In the genomic region with DNA sequence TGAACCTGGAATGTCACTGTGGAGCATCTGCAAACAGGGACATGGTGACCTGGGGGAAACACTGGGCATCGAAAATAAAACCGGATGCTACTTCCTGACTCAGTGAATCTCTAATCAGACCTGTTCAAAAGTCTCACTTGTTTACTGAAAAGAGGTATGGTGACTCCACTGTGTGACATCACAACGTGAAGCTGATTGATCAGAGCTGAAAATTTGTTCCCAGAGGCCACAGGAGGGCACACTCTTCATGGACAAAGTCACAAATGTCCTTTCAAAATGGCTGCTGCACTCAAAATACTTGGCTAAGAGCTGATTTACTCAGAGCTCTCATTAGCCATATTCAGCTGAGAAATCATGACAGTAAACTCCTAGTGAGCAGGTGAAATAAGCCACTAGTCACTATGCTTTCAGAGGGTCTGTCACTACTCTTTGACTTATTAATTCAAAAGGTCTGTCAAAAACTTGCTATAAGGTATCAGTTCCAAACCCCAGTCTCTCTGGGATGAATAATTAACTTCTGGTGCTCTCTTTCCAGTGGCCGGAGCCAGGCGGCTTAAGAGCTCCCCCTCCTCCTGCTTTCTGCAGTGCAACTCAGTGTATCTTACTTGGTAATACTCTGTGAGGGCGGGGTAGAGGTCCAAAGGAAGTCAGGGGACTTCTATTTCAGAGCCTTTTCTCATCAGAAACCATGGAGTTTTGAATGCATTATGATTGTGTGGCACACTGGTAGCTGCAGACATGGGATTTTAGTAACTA, we compare ENCODE assay signal across 8 mouse cellular contexts. TPM values are rescaled to one million over a fixed set of nuclear protein-coding genes. Genes with fewer than 3 reads are reported as not detected.
DNase-seq lines count a peak whose midpoint lies in the region; ATAC-seq and TF ChIP-seq lines count a peak whose summit lies in the region.

No protein-coding gene starts in this region.

- no peaks in the 10 kb centered on the region; the same call in 1 of the 2 replicates for H3K4me1 ChIP-seq in cortical plate, adult 2 months (ENCODE audit: control insufficient read depth, insufficient read depth, low read length)
- peaks cover 5% of the 10 kb centered on the region; the same call in 1 of the 2 replicates for H3K4me1 ChIP-seq in intestine, embryonic 15.5 days (replicated peaks)
- H3K4me1 ChIP-seq in lung, postnatal 0 days (ENCODE audit: insufficient read depth, low read depth, low read length), result peaks cover 3% of the 10 kb centered on the region; the same call in 1 of the 2 replicates

- DNase-seq in adrenal gland, adult 2 months, result peak; percentile 61
- DNase-seq in adrenal gland, adult 8-10 months, result no peak
- peak; percentile 26 for DNase-seq in 3T3-L1 (ENCODE audit: low read depth, low spot score)
- peak; percentile 74 for DNase-seq in lung, postnatal 0 days (ENCODE audit: low spot score)
- DNase-seq in layer of hippocampus, adult 9-10 months (ENCODE audit: low spot score), result no peak
- no peak for DNase-seq in right cerebral cortex, postnatal 10 days (ENCODE audit: low spot score in 2 of 2)

- TF ChIP-seq EP300 in lung, postnatal 0 days (IDR thresholded peaks at IDR 0.05), result no peak

- no peaks in the 10 kb centered on the region for H3K9me3 ChIP-seq in intestine, embryonic 15.5 days
- H3K9me3 ChIP-seq in lung, postnatal 0 days (ENCODE audit: low read length), result no peaks in the 10 kb centered on the region

- no peak overlapping the region for H3K9ac ChIP-seq in intestine, embryonic 15.5 days
- no peak overlapping the region for H3K9ac ChIP-seq in lung, postnatal 0 days (replicated peaks; ENCODE audit: low read depth)

- H3K4me2 ChIP-seq in intestine, embryonic 15.5 days (replicated peaks), result no peak overlapping the region
- no peak overlapping the region for H3K4me2 ChIP-seq in lung, postnatal 0 days (replicated peaks; ENCODE audit: low read depth, low read length)

- no peak overlapping the region for H3K27ac ChIP-seq in cortical plate, adult 2 months (ENCODE audit: insufficient read depth, low read length)
- no peak overlapping the region for H3K27ac ChIP-seq in intestine, embryonic 15.5 days
- H3K27ac ChIP-seq in lung, postnatal 0 days (ENCODE audit: low read length), result 0 out of 2 replicates have a peak overlapping the region, but pooled peaks have one; percentile 6

- WGBS in intestine, embryonic 15.5 days, result 38% methylated on average over 6 of the region's 6 CpGs
- 37% methylated on average over 6 of the region's 6 CpGs for WGBS in lung, postnatal 0 days

- no peak overlapping the region for H3K4me3 ChIP-seq in cortical plate, adult 2 months (ENCODE audit: insufficient read depth, low read length)
- no peak overlapping the region for H3K4me3 ChIP-seq in intestine, embryonic 15.5 days (replicated peaks)
- no peak overlapping the region for H3K4me3 ChIP-seq in lung, postnatal 0 days (ENCODE audit: low read depth, low read length)

- ATAC-seq in intestine, embryonic 15.5 days, result peak; percentile 89
- peak; percentile 74 for ATAC-seq in lung, postnatal 0 days

- TF ChIP-seq POLR2A in cortical plate, adult 2 months (IDR thresholded peaks at IDR 0.05; ENCODE audit: extremely low read depth, insufficient read depth, low read length), result no peak

- TF ChIP-seq CTCF in cortical plate, adult 2 months (IDR thresholded peaks at IDR 0.05; ENCODE audit: extremely low read depth, insufficient read depth, low read length), result peak; percentile 36; the same call in 1 of the 2 replicates
- peak; percentile 72 for TF ChIP-seq CTCF in lung, postnatal 0 days (IDR thresholded peaks at IDR 0.05)

- no peaks in the 10 kb centered on the region for H3K36me3 ChIP-seq in intestine, embryonic 15.5 days
- no peaks in the 10 kb centered on the region for H3K36me3 ChIP-seq in lung, postnatal 0 days (ENCODE audit: insufficient read depth, low read length)

- no peaks in the 10 kb centered on the region for H3K27me3 ChIP-seq in intestine, embryonic 15.5 days (replicated peaks)
- H3K27me3 ChIP-seq in lung, postnatal 0 days (replicated peaks; ENCODE audit: insufficient read depth, low read length), result no peaks in the 10 kb centered on the region

RNA-seq across cellular contexts. Expression of gene Map4k3, which starts 44.3 kb away (rescaled TPM):
- total RNA-seq in adrenal gland, adult 2 months (2021), result 10 to 100 TPM; 38.0 to 46.4 TPM
- 46.5 and 47.2 TPM in 2 replicates for polyA plus RNA-seq in adrenal gland, adult 2 months (2012; rRNA removed)
- 10 to 100 TPM; 41.2 to 71.9 (median 51.9) TPM for total RNA-seq in adrenal gland, adult 8-10 months (2022)
- 46.7 and 49.4 TPM in 2 replicates for polyA plus RNA-seq in cortical plate, adult 2 months (2012; rRNA removed)
- 23.5 and 24.1 TPM in 2 replicates for polyA plus RNA-seq in intestine, embryonic 15.5 days (2015; fragmentation: Nextera tagmentation; extraction: Ambion mirVana)
- 37.5 and 44.2 TPM in 2 replicates for polyA plus RNA-seq in lung, postnatal 0 days (2015; fragmentation: Nextera tagmentation; extraction: Ambion mirVana)

Comparison
In these comparisons a context has a peak if more than half of its experiments do, and no peak if none do; other contexts are left out.
1. DNase-seq: peak in adrenal gland, adult 2 months (single experiment), 3T3-L1 (single experiment) and lung, postnatal 0 days (single experiment); none in adrenal gland, adult 8-10 months (single experiment), layer of hippocampus, adult 9-10 months (single experiment) and right cerebral cortex, postnatal 10 days (0 of 2).